Mouse (Mus musculus): ENCODE measurements around the gene Btg2.

DNA sequence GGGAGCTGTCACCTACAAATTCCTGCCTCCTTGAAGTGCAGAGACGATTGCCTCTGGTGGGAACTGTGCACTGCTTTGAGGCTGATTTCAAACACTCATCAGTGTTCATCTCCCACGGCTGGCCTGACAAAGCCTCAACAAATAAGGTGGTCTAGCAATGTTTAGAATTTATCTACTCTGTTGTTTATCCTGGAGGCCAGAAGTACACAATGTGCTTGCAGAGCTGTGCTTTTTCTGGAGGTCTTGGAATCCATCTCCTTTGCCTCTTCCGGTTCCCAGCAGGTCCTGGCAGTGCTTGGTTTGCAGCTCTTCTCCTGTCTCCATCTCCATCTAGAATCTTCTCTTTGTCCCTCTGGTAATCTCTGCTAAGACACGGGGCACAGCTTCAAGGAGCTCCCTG, 22.6 kb downstream of the Btg2 start:
- TF ChIP-seq CTCF (IDR thresholded peaks at IDR 0.05), result no peak
- no peak for TF ChIP-seq POLR2A (IDR thresholded peaks at IDR 0.05; ENCODE audit: insufficient read depth, low read depth, low read length)
- no peak for TF ChIP-seq EP300 (IDR thresholded peaks at IDR 0.05; ENCODE audit: insufficient read depth, low read depth, low read length)
